In genomic region chr3:98036161-98036560, GRCm38 (mm10) we compare ENCODE assay signal across 13 mouse cellular contexts. TPM values are rescaled to one million over a fixed set of nuclear protein-coding genes. Genes with fewer than 3 reads are reported as not detected.
DNase-seq lines count a peak whose midpoint lies in the region; ATAC-seq and TF ChIP-seq lines count a peak whose summit lies in the region.
"Had no signal": no experiment of that assay in that cellular context is flagged by ENCODE, and none has a peak within 500 bp of the region (broad histone marks: within the 10 kb centered on the region; RNA-seq: fewer than 3 reads in every experiment).

No protein-coding gene starts in this region.

- intact Hi-C loops in left cerebral cortex, postnatal 36 days (cut with DNase I), result no loop called here

- TF ChIP-seq POLR2A in thymus, adult 2 months (IDR thresholded peaks at IDR 0.05; ENCODE audit: control insufficient read depth, extremely low read depth, insufficient read depth, low read length, poor library complexity), result no peak

- H3K27me3 ChIP-seq in kidney, embryonic 16.5 days (ENCODE audit: insufficient read depth, low read length), result no peaks in the 10 kb centered on the region
- H3K27me3 ChIP-seq in thymus, adult 2 months (ENCODE audit: control insufficient read depth, insufficient read depth, low read length), result no peaks in the 10 kb centered on the region
- no peaks in the 10 kb centered on the region for H3K27me3 ChIP-seq in intestine, embryonic 16.5 days (replicated peaks; ENCODE audit: control insufficient read depth, insufficient read depth, low read length)
- no peaks in the 10 kb centered on the region for H3K27me3 ChIP-seq in stomach, embryonic 15.5 days (replicated peaks)
- H3K27me3 ChIP-seq: liver, embryonic 13.5 days had no signal

- no peak overlapping the region for H3K9ac ChIP-seq in kidney, embryonic 16.5 days (replicated peaks; ENCODE audit: low read length)
- no peak overlapping the region for H3K9ac ChIP-seq in intestine, embryonic 16.5 days (ENCODE audit: low read depth, low read length)
- H3K9ac ChIP-seq in stomach, embryonic 15.5 days, result no peak overlapping the region
- H3K9ac ChIP-seq: liver, embryonic 13.5 days had no signal

- no peaks in the 10 kb centered on the region for H3K9me3 ChIP-seq in kidney, embryonic 16.5 days (ENCODE audit: low read length)
- H3K9me3 ChIP-seq in intestine, embryonic 16.5 days (ENCODE audit: control insufficient read depth, low read length), result no peaks in the 10 kb centered on the region
- no peaks in the 10 kb centered on the region for H3K9me3 ChIP-seq in stomach, embryonic 15.5 days
- H3K9me3 ChIP-seq: liver, embryonic 13.5 days had no signal

- H3K4me3 ChIP-seq in kidney, embryonic 16.5 days (ENCODE audit: low read length), result no peak overlapping the region
- H3K4me3 ChIP-seq in thymus, adult 2 months (ENCODE audit: control insufficient read depth, insufficient read depth, low read length), result no peak overlapping the region
- no peak overlapping the region for H3K4me3 ChIP-seq in intestine, embryonic 16.5 days (ENCODE audit: low read length)
- no peak overlapping the region for H3K4me3 ChIP-seq in stomach, embryonic 15.5 days (replicated peaks)
- H3K4me3 ChIP-seq: liver, embryonic 13.5 days had no signal

- H3K27ac ChIP-seq in kidney, embryonic 16.5 days (ENCODE audit: low read length), result peak overlapping the region; percentile 24
- no peak overlapping the region for H3K27ac ChIP-seq in thymus, adult 2 months (ENCODE audit: control insufficient read depth, insufficient read depth, low read length)
- 0 out of 2 replicates have a peak overlapping the region, but pooled peaks have one; percentile 27 for H3K27ac ChIP-seq in intestine, embryonic 16.5 days (ENCODE audit: low read length)
- peak overlapping the region; percentile 70 for H3K27ac ChIP-seq in stomach, embryonic 15.5 days
- H3K27ac ChIP-seq: liver, embryonic 13.5 days had no signal

- no peak for ATAC-seq in kidney, embryonic 16.5 days (ENCODE audit: low FRiP score, low TSS enrichment)
- peak; percentile 83 for ATAC-seq in intestine, embryonic 16.5 days
- ATAC-seq in stomach, embryonic 15.5 days (ENCODE audit: insufficient read depth, low FRiP score, low read depth), result peak; percentile 77
- ATAC-seq: inflammation-experienced regulatory T-cells, adult 6 months had no signal

- WGBS in kidney, embryonic 16.5 days, result 38% methylated on average over 6 of the region's 6 CpGs
- WGBS in thymus, adult 2 months, result 28% methylated on average over 6 of the region's 6 CpGs
- WGBS in intestine, embryonic 16.5 days, result 22% methylated on average over 6 of the region's 6 CpGs
- WGBS in stomach, embryonic 15.5 days, result 23% methylated on average over 6 of the region's 6 CpGs

- H3K4me2 ChIP-seq in kidney, embryonic 16.5 days (replicated peaks; ENCODE audit: low read depth, low read length), result no peak overlapping the region
- H3K4me2 ChIP-seq in intestine, embryonic 16.5 days (ENCODE audit: low read depth, low read length), result 0 out of 2 replicates have a peak overlapping the region, but pooled peaks have one; percentile 4
- H3K4me2 ChIP-seq in stomach, embryonic 15.5 days, result peak overlapping the region; percentile 22; the same call in 1 of the 2 replicates
- H3K4me2 ChIP-seq: liver, embryonic 13.5 days had no signal

- no peaks in the 10 kb centered on the region for H3K36me3 ChIP-seq in kidney, embryonic 16.5 days (ENCODE audit: insufficient read depth, low read length)
- H3K36me3 ChIP-seq in thymus, adult 2 months (ENCODE audit: control insufficient read depth, insufficient read depth, low read length), result no peaks in the 10 kb centered on the region
- no peaks in the 10 kb centered on the region for H3K36me3 ChIP-seq in intestine, embryonic 16.5 days (ENCODE audit: control insufficient read depth, insufficient read depth, low read length)
- H3K36me3 ChIP-seq in stomach, embryonic 15.5 days, result no peaks in the 10 kb centered on the region
- H3K36me3 ChIP-seq: liver, embryonic 13.5 days had no signal

- no peak for DNase-seq in kidney, adult 18-20 months
- peak; percentile 39 for DNase-seq in thymus, postnatal 14 days
- DNase-seq in thymus, adult 2 months, result no peak
- no peak for DNase-seq in left cerebral cortex, postnatal 36 days (ENCODE audit: low spot score in 2 of 2)
- DNase-seq in spleen, adult 12 weeks (ENCODE audit: low spot score), result no peak
- DNase-seq: cerebellum, adult 18-20 months; heart, adult 11 months; liver, embryonic 13.5 days; midbrain, embryonic 14.5 days had no signal

- TF ChIP-seq CTCF in thymus, adult 2 months (IDR thresholded peaks at IDR 0.05; ENCODE audit: borderline replicate concordance, control insufficient read depth, extremely low read depth, insufficient read depth, low read length, poor library complexity), result no peak

- peaks cover 87% of the 10 kb centered on the region for H3K4me1 ChIP-seq in kidney, embryonic 16.5 days (ENCODE audit: insufficient read depth, low read length)
- peaks cover 9% of the 10 kb centered on the region for H3K4me1 ChIP-seq in thymus, adult 2 months (replicated peaks; ENCODE audit: control insufficient read depth, insufficient read depth, low read length)
- H3K4me1 ChIP-seq in intestine, embryonic 16.5 days (ENCODE audit: control insufficient read depth, insufficient read depth, low read length), result peaks cover 49% of the 10 kb centered on the region
- peaks cover 47% of the 10 kb centered on the region for H3K4me1 ChIP-seq in stomach, embryonic 15.5 days

RNA-seq across cellular contexts. Expression of gene Notch2, which starts 22.8 kb away (rescaled TPM):
- polyA plus RNA-seq in kidney, embryonic 16.5 days (2015; fragmentation: Nextera tagmentation; extraction: Ambion mirVana), result 31.1 and 33.8 TPM in 2 replicates
- polyA plus RNA-seq in thymus, adult 2 months (2012; rRNA removed), result 24.9 and 31.5 TPM in 2 replicates
- 9.1 and 10.9 TPM in 2 replicates for polyA plus RNA-seq in intestine, embryonic 16.5 days (2015; fragmentation: Nextera tagmentation; extraction: Ambion mirVana)
- polyA plus RNA-seq in stomach, embryonic 15.5 days (2015; fragmentation: Nextera tagmentation; extraction: Ambion mirVana), result 21.4 and 24.7 TPM in 2 replicates
- total RNA-seq in left cerebral cortex, postnatal 36 days (2021), result 10 to 100 TPM; 10.8 to 14.0 TPM
